Mouse (Mus musculus) hindbrain, embryonic 10.5 days (tissue): ENCODE measurements around the gene Ube2ql1. TPM values are rescaled to one million over a fixed set of nuclear protein-coding genes. Genes with fewer than 3 reads are reported as not detected.

Experiments used
- DNase-seq: peaks from one replicate; pipeline ENCODE4 v3.0.0-alpha.2; 2017; ENCODE audit warnings: low spot score
- H3K27ac ChIP-seq: fragments of 300-500 bp; sonication (generic); 2 replicates; pipeline ENCODE4 v1.5.1; 2016; ENCODE audit warnings: mild to moderate bottlenecking, moderate library complexity
- H3K27me3 ChIP-seq: fragments of 300-500 bp; sonication (generic); 2 replicates; pipeline ENCODE4 v1.6.1; 2016; ENCODE audit warnings: mild to moderate bottlenecking; ENCODE audit not compliant: poor library complexity, insufficient read depth, severe bottlenecking
- H3K36me3 ChIP-seq: fragments of 300-500 bp; sonication (generic); 2 replicates; pipeline ENCODE4 v1.6.1; 2016; ENCODE audit warnings: mild to moderate bottlenecking, moderate library complexity
- H3K4me1 ChIP-seq: fragments of 300-500 bp; sonication (generic); replicated peaks from 2 replicates; pipeline ENCODE4 v1.6.1; 2016; ENCODE audit warnings: mild to moderate bottlenecking
- H3K4me3 ChIP-seq: fragments of 300-500 bp; sonication (generic); 2 replicates; pipeline ENCODE4 v1.5.1; 2016; ENCODE audit warnings: mild to moderate bottlenecking, moderate library complexity
- H3K9me3 ChIP-seq: fragments of 300-500 bp; sonication (generic); 2 replicates; pipeline ENCODE4 v1.6.1; 2016; ENCODE audit warnings: mild to moderate bottlenecking, moderate library complexity
- WGBS: fragments of 180-500 bp; shearing (Covaris S2); methylation state at CpG from one replicate; pipeline ENCODE4 v1.1.7; 2016; 5-methylcytosine and 5-hydroxymethylcytosine counted together
- polyA plus RNA-seq: library from polyadenylated mRNA; unstranded; fragments of >200 nt; fragmentation: Nextera tagmentation; extraction: Ambion mirVana; gene quantifications from 2 replicates; pipeline ENCODE4 v1.2.1, GENCODE M21; 2016

Gene Ube2ql1
- polyA plus RNA-seq, 1 experiment from 2014 or later: 6.1 TPM

DNA sequence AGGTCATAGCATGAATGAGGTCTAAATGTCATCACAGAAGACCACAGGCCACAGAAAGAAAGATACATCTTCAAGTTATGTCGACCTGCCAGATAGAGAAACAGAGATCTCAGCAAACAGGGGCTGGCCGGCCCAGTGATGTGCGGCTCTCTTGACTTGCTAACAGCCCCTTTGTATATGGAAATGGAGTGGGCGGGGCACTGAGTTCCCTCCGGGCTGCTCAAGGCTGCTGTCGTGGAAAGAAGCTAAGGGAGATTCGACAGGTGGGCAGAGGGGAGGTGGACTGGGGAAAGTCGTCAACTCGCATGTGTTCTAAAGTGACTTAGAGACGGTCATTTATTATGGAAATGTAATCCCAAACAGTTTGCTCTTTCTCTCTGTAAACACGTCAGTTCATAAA, 36.2 kb downstream of the Ube2ql1 start:
- no peak overlapping the region for H3K4me3 ChIP-seq
- H3K27ac ChIP-seq: no peak overlapping the region
- peaks cover 5% of the 10 kb centered on the region; the same call in 1 of the 2 replicates for H3K4me1 ChIP-seq
- DNase-seq: no peak
- 24% methylated on average over 11 of the region's 11 CpGs for WGBS
- peaks cover 12% of the 10 kb centered on the region; the same call in 1 of the 2 replicates for H3K27me3 ChIP-seq
- H3K36me3 ChIP-seq: 0 out of 2 replicates have a peak, but pooled peaks cover 3% of the 10 kb centered on the region
- H3K9me3 ChIP-seq: no peaks in the 10 kb centered on the region

DNA sequence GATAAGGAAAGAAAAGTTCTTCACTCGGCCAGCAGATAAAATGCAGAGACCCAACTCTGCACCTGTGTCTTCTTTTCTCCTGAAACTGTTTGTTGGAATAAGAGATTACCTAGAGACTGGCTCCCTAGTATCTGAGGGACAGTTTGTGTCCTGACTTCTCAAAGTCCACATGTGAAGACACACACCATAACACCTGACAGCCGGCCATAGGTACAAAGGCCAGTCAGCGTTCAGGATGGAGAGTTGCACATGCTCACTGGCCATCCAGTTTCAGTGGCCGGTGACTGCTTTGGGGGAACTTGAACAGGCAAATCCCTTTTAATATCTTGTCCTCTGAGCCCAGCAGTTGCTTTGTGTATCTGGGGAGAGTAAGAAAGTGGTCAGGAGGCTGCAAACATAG, 38.3 kb downstream of the Ube2ql1 start:
- DNase-seq: no peak
- Histone ChIP-seq H3K9me3 (no peaks in the 10 kb centered on the region), H3K27me3 (peaks cover 12% of the 10 kb centered on the region; the same call in 1 of the 2 replicates), H3K4me1 (peaks cover 2% of the 10 kb centered on the region; the same call in 1 of the 2 replicates), H3K27ac (no peak overlapping the region), H3K36me3 (no peaks in the 10 kb centered on the region), H3K4me3 (no peak overlapping the region)
- 88% methylated on average over 4 of the region's 4 CpGs for WGBS

DNA sequence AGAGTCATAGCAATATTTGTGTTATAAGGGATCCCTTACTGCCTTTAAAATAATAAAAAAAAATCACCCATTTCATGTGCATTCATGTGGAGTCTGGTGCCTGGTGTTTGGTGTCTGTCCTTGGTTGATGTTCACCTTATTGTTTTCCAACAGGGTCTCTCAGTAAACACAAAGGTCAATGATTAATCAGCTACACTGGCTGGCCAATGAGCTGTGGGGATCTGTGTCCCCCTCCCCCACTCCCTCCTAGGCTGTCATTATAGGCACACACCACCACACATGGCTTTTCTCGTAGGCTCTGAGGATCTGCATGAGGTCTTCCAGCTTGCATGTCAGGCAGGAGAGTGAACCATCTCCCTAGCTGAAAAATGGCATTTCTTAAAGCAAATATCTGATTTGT, 38.9 kb downstream of the Ube2ql1 start:
- no peak overlapping the region for H3K27ac ChIP-seq
- 51% methylated on average over 1 of the region's 1 CpGs for WGBS

DNA sequence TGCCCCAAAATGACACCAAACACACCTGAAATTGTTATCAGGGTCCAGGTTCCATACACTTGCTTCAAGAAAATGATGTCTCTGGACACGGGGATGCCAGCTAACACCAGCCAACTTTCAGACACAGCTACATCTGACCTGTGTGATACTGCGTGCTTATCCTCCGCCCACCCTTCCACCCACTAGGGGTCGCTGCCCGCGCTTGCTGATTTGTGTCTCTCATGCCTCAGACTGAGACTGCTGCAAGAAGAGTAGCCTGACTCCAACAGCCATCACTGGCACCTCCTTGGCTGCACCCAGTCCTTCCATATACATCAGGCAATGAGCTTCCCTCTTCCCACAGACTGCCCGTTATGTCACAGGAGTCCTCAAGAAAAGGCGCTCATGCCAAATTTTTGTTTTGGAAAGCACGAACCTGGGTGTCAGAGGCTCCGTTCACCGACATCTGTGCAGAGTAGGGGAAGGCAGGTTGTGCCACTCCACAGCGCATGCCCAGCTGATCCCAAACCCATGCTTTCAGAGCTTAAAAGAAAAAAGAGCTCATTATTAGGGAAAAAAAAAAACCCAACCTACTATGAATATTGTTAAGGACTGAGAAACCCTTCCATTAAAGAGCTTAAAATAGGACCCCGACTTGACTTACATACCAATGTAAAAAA, 43.2 kb downstream of the Ube2ql1 start:
- Histone ChIP-seq H3K4me3 (no peak overlapping the region), H3K36me3 (no peaks in the 10 kb centered on the region), H3K9me3 (no peaks in the 10 kb centered on the region), H3K27ac (no peak overlapping the region), H3K4me1 (no peaks in the 10 kb centered on the region), H3K27me3 (no peaks in the 10 kb centered on the region)
- WGBS: 44% methylated on average over 13 of the region's 13 CpGs
- peak; percentile 79 for DNase-seq

More for the DNA sequence above, 38.9 kb downstream of the Ube2ql1 start:
- peaks cover 12% of the 10 kb centered on the region; the same call in 1 of the 2 replicates for H3K27me3 ChIP-seq
- no peak overlapping the region for H3K4me3 ChIP-seq
- no peaks in the 10 kb centered on the region for H3K36me3 ChIP-seq
- no peaks in the 10 kb centered on the region for H3K9me3 ChIP-seq
- no peak for DNase-seq
- H3K4me1 ChIP-seq: no peaks in the 10 kb centered on the region

DNA sequence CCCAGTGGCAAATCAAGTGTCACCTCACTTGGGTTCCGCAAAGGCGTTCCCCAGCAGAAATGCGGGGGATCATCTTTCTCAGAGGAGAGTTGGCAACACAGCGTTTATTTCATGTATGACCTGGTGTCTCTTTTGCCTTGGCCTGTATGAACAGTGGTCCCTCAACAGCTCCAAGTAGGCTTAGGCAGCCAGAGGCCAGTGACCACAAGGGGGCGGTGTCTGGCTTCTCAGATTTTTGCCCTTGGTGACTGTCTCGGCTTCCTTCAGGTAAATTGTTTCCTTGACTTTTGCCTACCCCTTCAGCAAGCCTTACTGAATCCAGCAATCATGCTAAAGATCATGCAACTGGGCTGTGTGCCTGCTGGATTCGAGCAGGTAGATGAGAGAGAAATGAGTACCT, 48.6 kb downstream of the Ube2ql1 start:
- H3K4me1 ChIP-seq: no peaks in the 10 kb centered on the region
- no peaks in the 10 kb centered on the region for H3K36me3 ChIP-seq
- H3K9me3 ChIP-seq: no peaks in the 10 kb centered on the region
- peak; percentile 69 for DNase-seq
- 40% methylated on average over 7 of the region's 7 CpGs for WGBS
- no peak overlapping the region for H3K27ac ChIP-seq
- H3K4me3 ChIP-seq: no peak overlapping the region
- peaks cover 6% of the 10 kb centered on the region; the same call in 1 of the 2 replicates for H3K27me3 ChIP-seq

DNA sequence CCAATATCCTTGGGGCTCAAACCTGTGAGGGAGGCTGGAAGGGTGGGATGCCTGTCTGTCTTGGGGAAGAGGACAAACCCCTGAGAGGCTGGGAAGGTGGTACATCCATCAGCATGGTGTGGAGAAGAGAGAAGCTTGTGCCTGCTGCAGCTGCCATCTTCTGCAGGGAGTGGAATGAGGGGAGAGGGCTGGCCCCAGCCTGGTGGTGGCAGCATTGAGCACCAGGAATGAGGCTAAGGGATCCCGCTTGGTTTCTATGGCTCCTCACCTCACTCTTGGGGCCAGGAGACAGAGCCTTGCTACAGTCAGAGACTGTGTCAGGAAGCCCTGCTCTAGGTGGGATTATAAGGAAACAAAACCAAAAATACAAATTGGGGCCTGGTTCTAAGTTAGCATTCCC, 52.7 kb downstream of the Ube2ql1 start:
- peaks cover 6% of the 10 kb centered on the region; the same call in 1 of the 2 replicates for H3K27me3 ChIP-seq
- WGBS: 63% methylated on average over 1 of the region's 1 CpGs
- H3K4me1 ChIP-seq: peaks cover 10% of the 10 kb centered on the region
- H3K27ac ChIP-seq: no peak overlapping the region
- no peak for DNase-seq
- no peaks in the 10 kb centered on the region for H3K36me3 ChIP-seq
- H3K9me3 ChIP-seq: no peaks in the 10 kb centered on the region
- H3K4me3 ChIP-seq: no peak overlapping the region

DNA sequence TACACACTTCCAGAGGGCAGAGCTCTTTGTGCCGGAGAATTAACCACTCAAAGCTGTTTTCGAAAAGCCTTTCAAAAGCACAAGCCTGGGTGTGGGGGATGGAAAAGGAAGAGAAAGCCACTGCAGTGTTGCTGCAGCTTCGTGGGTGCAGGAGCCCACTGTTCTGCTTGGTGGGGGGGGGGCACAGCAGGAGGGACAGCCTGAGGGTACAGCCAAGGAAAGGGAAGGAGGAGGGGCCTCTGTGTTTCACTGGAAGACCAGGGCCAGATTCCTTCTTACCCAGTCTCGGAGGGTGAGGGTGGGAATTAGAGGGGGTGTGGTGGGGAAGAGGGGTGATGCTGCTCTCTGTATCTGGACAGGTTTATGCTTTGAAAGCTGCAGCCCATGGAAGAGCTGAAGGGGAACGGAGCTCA, 54.3 kb downstream of the Ube2ql1 start:
- DNase-seq: no peak
- H3K36me3 ChIP-seq: no peaks in the 10 kb centered on the region
- peaks cover 10% of the 10 kb centered on the region for H3K4me1 ChIP-seq
- peaks cover 6% of the 10 kb centered on the region; the same call in 1 of the 2 replicates for H3K27me3 ChIP-seq
- WGBS: 42% methylated on average over 5 of the region's 5 CpGs
- no peak overlapping the region for H3K4me3 ChIP-seq
- peak overlapping the region; percentile 66 for H3K27ac ChIP-seq
- H3K9me3 ChIP-seq: no peaks in the 10 kb centered on the region

DNA sequence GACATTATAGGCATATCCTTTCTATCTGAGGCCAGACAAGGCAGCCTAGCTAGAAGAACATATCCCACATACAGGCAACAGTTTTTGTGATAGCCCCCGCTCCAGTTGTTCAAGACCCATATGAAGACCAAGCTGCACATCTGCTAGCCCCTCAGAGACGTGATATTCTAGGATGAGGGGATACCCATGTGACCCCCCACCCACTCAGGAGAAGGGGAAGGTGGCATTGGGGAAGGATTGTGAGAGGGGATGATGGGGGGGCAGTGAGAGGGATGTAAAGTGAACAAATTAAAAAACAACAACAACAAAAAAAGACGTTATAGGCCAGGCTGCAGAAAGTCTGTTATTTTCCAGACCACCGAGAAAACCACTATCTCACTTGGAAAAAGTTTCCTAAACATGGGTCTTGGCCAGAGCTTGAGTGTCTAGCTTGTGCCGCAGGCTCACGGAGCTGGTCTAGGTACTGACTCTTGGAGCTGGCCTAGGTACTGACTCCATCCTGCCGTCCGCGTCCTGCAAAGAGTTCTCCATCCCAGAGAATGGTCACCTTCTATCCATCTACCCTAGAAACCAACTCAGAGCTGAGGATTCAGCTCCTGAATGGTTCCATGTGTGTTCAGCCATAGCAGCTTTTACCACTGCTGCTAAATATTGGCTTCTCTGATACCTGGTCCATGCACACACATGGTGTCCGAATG, 65.6 kb downstream of the Ube2ql1 start:
- Histone ChIP-seq H3K27ac (no peak overlapping the region), H3K4me1 (no peaks in the 10 kb centered on the region), H3K9me3 (peaks cover 4% of the 10 kb centered on the region; the same call in 1 of the 2 replicates), H3K36me3 (no peaks in the 10 kb centered on the region), H3K27me3 (no peaks in the 10 kb centered on the region), H3K4me3 (no peak overlapping the region)
- WGBS: 69% methylated on average over 10 of the region's 10 CpGs
- no peak for DNase-seq

DNA sequence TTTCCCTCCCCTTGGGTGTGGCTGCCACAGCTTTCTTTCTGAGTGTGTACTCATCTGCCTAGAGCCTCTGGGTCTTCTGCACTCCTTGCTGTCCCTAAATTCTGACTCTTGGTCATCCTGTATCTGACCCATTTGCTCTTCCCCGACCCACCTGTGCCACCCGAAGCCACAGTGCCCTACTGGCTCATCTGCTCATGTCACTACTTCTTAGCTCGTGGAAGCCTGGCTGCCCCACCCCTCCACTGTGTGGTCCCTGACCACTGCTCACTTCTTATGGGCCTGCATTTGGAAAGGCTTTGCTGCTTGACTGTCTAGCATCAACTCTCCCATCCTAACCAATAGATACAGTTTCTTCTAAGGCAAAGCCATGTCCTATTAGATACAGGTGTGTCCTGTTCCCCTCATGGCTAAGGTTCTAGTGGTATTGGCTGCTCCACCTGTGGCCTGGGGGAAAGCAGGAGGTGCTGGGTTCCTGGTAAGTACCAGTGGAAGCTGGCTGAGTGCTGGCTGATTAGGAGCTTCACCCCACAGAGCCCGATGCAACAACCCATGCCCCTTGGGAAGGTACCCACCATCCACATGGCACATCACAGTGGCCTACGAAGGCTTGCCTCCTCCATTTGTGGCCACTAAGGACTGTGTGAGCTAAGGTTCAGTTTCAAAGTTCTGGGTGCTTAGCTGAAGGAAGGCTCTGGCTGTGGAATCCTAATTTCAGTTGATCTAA, 66.3 kb downstream of the Ube2ql1 start:
- no peak for DNase-seq
- no peaks in the 10 kb centered on the region for H3K36me3 ChIP-seq
- whole genome bisulfite sequencing: 87% methylated on average over 5 of the region's 5 CpGs

DNA sequence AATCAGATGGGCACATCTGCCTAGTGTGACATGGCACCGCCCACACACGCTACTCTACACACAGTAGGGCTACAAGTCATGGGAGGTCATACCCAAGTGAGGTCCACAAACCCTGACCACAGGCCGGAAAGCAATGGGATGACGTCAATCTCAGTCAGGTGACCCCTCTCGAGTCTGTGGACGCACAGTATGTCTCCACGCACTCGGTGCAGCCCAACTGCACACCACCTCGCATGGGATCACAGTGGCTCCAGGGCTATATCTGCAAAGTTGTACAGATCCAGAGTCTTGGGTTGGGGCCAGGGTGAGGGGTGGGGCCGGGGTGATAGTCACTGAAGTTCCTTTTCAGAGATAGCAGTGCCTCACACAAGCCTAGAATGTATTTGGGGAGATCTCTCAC, 67.1 kb downstream of the Ube2ql1 start:
- H3K27ac ChIP-seq: no peak overlapping the region
- H3K9me3 ChIP-seq: peaks cover 4% of the 10 kb centered on the region; the same call in 1 of the 2 replicates
- no peaks in the 10 kb centered on the region for H3K27me3 ChIP-seq
- H3K36me3 ChIP-seq: no peaks in the 10 kb centered on the region
- DNase-seq: no peak
- H3K4me1 ChIP-seq: no peaks in the 10 kb centered on the region
- WGBS: 91% methylated on average over 10 of the region's 10 CpGs
- no peak overlapping the region for H3K4me3 ChIP-seq

More for the DNA sequence above, 66.3 kb downstream of the Ube2ql1 start:
- Histone ChIP-seq H3K27ac (no peak overlapping the region), H3K27me3 (no peaks in the 10 kb centered on the region), H3K4me3 (no peak overlapping the region), H3K4me1 (no peaks in the 10 kb centered on the region), H3K9me3 (peaks cover 4% of the 10 kb centered on the region; the same call in 1 of the 2 replicates)

DNA sequence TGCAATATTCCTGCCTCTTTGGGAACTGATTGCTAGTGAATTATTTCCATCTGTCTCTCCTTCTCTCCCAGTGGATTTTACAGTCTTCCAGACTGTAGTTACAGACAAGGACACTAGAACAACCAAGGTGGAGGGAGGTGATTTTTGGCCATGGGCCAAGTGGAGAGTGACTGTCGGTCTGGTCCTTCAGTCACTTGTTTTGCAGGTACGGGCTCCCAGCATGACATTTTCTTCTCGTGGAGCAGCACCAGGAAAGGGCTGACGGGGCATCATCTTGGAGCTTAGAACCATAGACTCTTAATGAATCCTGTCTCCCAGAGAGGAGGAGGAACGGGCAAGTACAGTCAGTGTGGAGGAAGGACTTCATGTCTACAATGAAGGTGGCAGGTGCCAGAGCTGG, 67.6 kb downstream of the Ube2ql1 start:
- H3K9me3 ChIP-seq: peaks cover 4% of the 10 kb centered on the region; the same call in 1 of the 2 replicates
- no peaks in the 10 kb centered on the region for H3K27me3 ChIP-seq
- H3K27ac ChIP-seq: no peak overlapping the region
- DNase-seq: no peak
- H3K36me3 ChIP-seq: no peaks in the 10 kb centered on the region
- no peaks in the 10 kb centered on the region for H3K4me1 ChIP-seq
- no peak overlapping the region for H3K4me3 ChIP-seq
- WGBS: 85% methylated on average over 5 of the region's 5 CpGs

DNA sequence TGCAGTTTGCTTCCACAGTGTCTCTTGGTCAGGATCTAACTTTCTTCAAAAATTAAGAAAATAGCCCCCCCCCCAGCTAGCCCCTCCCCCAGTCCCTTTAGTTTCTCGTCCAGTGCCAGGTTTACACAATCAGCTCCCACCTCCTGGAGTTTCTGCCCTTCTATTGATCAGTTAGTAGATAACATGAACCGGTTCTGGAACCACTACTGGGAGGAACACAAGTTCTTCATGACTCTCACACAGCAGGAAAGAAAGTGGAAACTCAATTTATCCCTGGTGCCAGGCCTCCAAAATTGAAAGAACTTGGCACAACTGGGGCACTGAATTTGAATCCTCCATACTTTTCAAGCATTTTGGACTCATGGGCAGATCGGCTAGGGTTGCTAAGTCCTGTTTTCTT, 85.2 kb downstream of the Ube2ql1 start:
- no peak overlapping the region for H3K27ac ChIP-seq
- no peak overlapping the region for H3K4me3 ChIP-seq
- no peaks in the 10 kb centered on the region for H3K4me1 ChIP-seq
- no peak for DNase-seq
- 76% methylated on average over 3 of the region's 3 CpGs for WGBS
- H3K27me3 ChIP-seq: no peaks in the 10 kb centered on the region
- no peaks in the 10 kb centered on the region for H3K36me3 ChIP-seq
- no peaks in the 10 kb centered on the region for H3K9me3 ChIP-seq
